Mouse (Mus musculus): ENCODE measurements around the gene Cd4. TPM values are rescaled to one million over a fixed set of nuclear protein-coding genes. Genes with fewer than 3 reads are reported as not detected.

Cd4 gene
- total and polyA plus RNA-seq, 2 experiments from 2014 or later, result 0.05 to 0.13 TPM

- Histone ChIP-seq H3K4me3 (ENCODE audit: low read length) (no peak overlapping the region), H3K27me3 (ENCODE audit: insufficient read depth, low read length) (no peaks in the 10 kb centered on the region), H3K27ac (peak overlapping the region; percentile 97), H3K4me2 (ENCODE audit: low read depth, low read length) (peak overlapping the region; percentile 81), H3K9ac (replicated peaks; ENCODE audit: low read length) (peak overlapping the region; percentile 91), H3K36me3 (ENCODE audit: insufficient read depth, low read length) (no peaks in the 10 kb centered on the region), H3K4me1 (ENCODE audit: insufficient read depth, low read length) (peaks cover 38% of the 10 kb centered on the region), H3K9me3 (ENCODE audit: low read length) (no peaks in the 10 kb centered on the region)
- WGBS, result 67% methylated on average over 19 of the region's 19 CpGs
- DNase-seq (ENCODE audit: low spot score), result peak; percentile 15
- TF ChIP-seq CTCF (IDR thresholded peaks at IDR 0.05; ENCODE audit: low read depth), result no peak
- no peak for ATAC-seq
Observed at GRCm38 (mm10) chr6:124861266-124861665, 26.8 kb downstream of the Cd4 start.

DNA sequence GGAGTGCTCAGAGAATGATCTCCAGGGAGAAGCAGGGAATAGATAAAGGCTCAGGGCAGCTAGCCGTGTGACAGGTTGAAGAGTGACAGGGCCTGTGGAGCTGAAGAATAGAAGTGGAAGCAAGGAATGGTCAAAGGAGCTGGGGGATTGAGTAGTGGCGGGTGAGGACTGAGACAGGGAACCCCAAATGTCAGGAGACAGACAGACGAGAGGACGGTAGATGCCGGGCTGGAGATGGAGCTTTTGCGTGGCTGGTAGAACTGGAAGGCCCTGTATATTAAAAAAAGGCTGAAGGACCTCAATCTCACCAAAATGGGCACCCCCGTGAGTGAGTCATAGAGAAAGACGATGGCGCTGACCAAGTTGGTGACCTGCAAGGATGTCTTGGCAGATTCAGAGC lies 27.5 kb downstream of the Cd4 start:
- DNase-seq (ENCODE audit: low spot score) (no peak), ATAC-seq (no peak)
- no peaks in the 10 kb centered on the region for H3K9me3 ChIP-seq (ENCODE audit: low read length)
- no peak overlapping the region for H3K4me2 ChIP-seq (ENCODE audit: low read depth, low read length)
- TF ChIP-seq CTCF (IDR thresholded peaks at IDR 0.05; ENCODE audit: low read depth), result no peak
- no peaks in the 10 kb centered on the region for H3K36me3 ChIP-seq (ENCODE audit: insufficient read depth, low read length)
- H3K9ac ChIP-seq (replicated peaks; ENCODE audit: low read length), result no peak overlapping the region
- H3K27ac ChIP-seq, result peak overlapping the region; percentile 97; the same call in 1 of the 2 replicates
- no peak overlapping the region for H3K4me3 ChIP-seq (ENCODE audit: low read length)
- H3K27me3 ChIP-seq (ENCODE audit: insufficient read depth, low read length), result no peaks in the 10 kb centered on the region
- peaks cover 31% of the 10 kb centered on the region for H3K4me1 ChIP-seq (ENCODE audit: insufficient read depth, low read length)
- 73% methylated on average over 9 of the region's 9 CpGs for WGBS

DNA sequence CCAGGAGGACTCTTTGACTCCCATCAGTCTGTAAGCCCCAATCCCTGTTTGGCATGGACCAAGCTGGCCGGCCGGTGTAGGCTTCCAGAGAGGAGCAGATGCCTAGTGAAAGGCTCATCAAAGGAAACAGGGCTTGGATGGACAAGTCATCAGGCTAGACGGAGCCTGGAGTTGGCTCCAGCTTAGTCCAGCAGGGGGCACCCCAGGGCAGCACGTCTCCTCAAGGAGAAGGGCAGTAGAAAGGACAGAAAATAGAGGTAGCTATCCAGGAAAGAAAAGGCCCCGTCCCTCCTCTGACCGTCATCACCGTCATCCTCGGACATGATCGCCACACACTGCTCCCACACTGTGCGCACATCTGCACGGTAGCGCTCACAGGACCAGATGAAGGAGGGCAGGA lies 28.3 kb downstream of the Cd4 start:
- Histone ChIP-seq H3K4me1 (ENCODE audit: insufficient read depth, low read length) (peaks cover 24% of the 10 kb centered on the region), H3K9me3 (ENCODE audit: low read length) (no peaks in the 10 kb centered on the region), H3K9ac (replicated peaks; ENCODE audit: low read length) (no peak overlapping the region), H3K4me3 (ENCODE audit: low read length) (no peak overlapping the region), H3K36me3 (ENCODE audit: insufficient read depth, low read length) (no peaks in the 10 kb centered on the region), H3K4me2 (ENCODE audit: low read depth, low read length) (no peak overlapping the region), H3K27me3 (ENCODE audit: insufficient read depth, low read length) (no peaks in the 10 kb centered on the region), H3K27ac (peak overlapping the region; percentile 42)
- WGBS, result 6% methylated on average over 12 of the region's 12 CpGs
- ATAC-seq (peak; percentile 8), DNase-seq (ENCODE audit: low spot score) (peak; percentile 90)
- peak; percentile 91 for TF ChIP-seq CTCF (IDR thresholded peaks at IDR 0.05; ENCODE audit: low read depth)

DNA sequence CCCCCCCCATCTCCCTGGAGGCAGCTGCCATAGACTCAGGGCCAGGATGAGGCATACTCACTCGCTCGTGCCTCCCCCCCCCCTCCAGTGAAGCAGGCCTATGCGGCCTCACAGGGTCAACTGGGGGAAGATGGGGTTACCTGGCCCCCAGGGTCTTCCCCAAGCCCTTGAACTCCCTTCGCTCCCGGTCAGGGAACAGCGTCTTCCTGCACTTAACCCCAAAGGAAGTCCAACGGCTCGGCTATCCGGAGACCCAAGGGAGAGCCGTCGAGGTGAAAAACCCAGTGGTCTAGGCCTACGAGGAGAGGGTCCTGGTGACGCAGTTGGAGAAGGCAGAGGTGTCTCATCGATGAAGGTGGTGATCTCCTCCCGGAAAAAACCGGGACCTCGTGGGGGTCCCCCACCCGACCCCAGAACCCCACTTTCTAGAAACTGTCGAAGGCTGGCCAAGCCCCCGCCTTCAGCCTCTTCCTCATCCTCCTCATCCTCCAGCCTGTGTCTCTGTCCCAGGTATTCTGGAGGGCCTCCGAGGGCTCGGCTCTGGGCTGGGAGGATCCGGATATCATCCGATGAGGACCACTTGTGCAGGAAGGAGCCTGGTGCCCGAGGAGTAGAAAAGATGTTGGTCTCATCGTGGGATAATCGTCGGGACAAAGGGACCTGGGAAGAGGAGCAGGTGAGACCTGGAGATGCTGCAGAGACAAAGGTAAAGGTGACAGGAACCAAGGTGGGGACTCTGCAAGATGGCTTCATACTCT lies 29.3 kb downstream of the Cd4 start:
- Histone ChIP-seq H3K4me2 (ENCODE audit: low read depth, low read length) (no peak overlapping the region), H3K27ac (peak overlapping the region; percentile 98; the same call in 1 of the 2 replicates), H3K9ac (replicated peaks; ENCODE audit: low read length) (peak overlapping the region; percentile 21; the same call in 1 of the 2 replicates), H3K4me3 (ENCODE audit: low read length) (no peak overlapping the region), H3K4me1 (ENCODE audit: insufficient read depth, low read length) (peaks cover 23% of the 10 kb centered on the region), H3K9me3 (ENCODE audit: low read length) (no peaks in the 10 kb centered on the region), H3K36me3 (ENCODE audit: insufficient read depth, low read length) (no peaks in the 10 kb centered on the region), H3K27me3 (ENCODE audit: insufficient read depth, low read length) (no peaks in the 10 kb centered on the region)
- ATAC-seq (no peak), DNase-seq (ENCODE audit: low spot score) (no peak)
- WGBS, result 80% methylated on average over 28 of the region's 28 CpGs
- no peak for TF ChIP-seq CTCF (IDR thresholded peaks at IDR 0.05; ENCODE audit: low read depth)

GRCm38 (mm10) chr6:124857840-124858530 lies 30.0 kb downstream of the Cd4 start:
- H3K4me3 ChIP-seq (ENCODE audit: low read length), result peak overlapping the region; percentile 70
- no peaks in the 10 kb centered on the region for H3K9me3 ChIP-seq (ENCODE audit: low read length)
- no peaks in the 10 kb centered on the region for H3K27me3 ChIP-seq (ENCODE audit: insufficient read depth, low read length)
- H3K4me1 ChIP-seq (ENCODE audit: insufficient read depth, low read length), result peaks cover 20% of the 10 kb centered on the region
- ATAC-seq (no peak), DNase-seq (ENCODE audit: low spot score) (no peak)
- H3K4me2 ChIP-seq (ENCODE audit: low read depth, low read length), result peak overlapping the region; percentile 93
- WGBS, result 23% methylated on average over 26 of the region's 26 CpGs
- no peaks in the 10 kb centered on the region for H3K36me3 ChIP-seq (ENCODE audit: insufficient read depth, low read length)
- peak overlapping the region; percentile 98 for H3K27ac ChIP-seq
- no peak for TF ChIP-seq CTCF (IDR thresholded peaks at IDR 0.05; ENCODE audit: low read depth)
- peak overlapping the region; percentile 21; the same call in 1 of the 2 replicates for H3K9ac ChIP-seq (replicated peaks; ENCODE audit: low read length)

DNA sequence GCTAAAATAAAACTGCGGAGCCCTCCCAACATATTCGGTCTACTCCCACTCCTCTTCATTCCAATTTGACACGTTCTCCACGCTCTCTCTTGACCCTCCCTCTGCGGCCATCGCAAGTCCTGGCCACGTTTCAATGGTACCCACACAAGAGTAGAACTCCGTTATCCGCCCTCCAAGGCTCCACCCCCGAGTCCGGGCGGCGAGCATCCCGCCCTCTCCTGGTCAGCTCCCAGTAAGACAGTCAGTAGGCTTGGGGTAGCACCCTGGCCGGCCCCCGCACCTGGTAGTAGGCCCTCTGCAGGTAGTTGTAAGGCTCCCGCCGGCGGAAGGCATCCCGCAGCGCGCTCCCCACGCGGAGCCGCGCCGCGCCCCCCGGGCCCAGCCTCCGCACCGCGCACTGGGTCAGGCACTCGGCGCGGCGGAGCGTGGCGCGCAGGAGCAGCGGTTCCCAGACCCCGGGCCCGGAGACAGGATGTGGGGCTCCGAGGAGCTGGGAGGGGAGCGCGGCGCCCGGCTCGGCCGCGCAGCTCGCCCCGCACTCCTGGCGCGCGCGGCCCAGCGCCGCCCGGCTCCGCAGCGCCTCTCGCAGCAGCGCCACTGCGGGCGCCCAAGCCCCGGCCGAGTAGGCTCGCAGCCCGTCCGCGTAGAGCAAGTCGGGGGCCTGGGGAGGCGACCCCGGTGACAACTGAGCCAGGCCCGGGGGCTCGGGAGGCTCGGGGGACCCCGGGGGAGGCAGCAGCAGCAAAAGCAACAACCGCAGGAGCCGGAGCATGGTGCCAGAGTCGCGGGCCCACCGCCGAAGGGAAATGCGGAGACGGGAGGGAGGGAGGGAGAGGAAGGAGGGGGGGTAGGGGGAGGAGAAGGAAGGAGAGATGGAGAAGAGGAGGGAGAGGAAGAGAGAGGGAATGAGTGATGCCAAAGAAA lies 30.8 kb downstream of the Cd4 start, which contains the start of gene P3h3:
Gene P3h3 (minus strand): TSS at position 837 of the 924 bp plus-strand sequence.
- Histone ChIP-seq H3K27ac (peak within 1 kb of the TSS; percentile 98), H3K9ac (replicated peaks; ENCODE audit: low read length) (peak within 1 kb of the TSS; percentile 92), H3K9me3 (ENCODE audit: low read length) (no peaks in the 10 kb centered on the region), H3K4me1 (ENCODE audit: insufficient read depth, low read length) (peaks cover 13% of the 10 kb centered on the region), H3K27me3 (ENCODE audit: insufficient read depth, low read length) (no peaks in the 10 kb centered on the region), H3K36me3 (ENCODE audit: insufficient read depth, low read length) (no peaks in the 10 kb centered on the region), H3K4me3 (ENCODE audit: low read length) (peak within 1 kb of the TSS; percentile 70), H3K4me2 (ENCODE audit: low read depth, low read length) (peak within 1 kb of the TSS; percentile 93)
- under 1% methylated on average over 83 of the region's 86 CpGs for WGBS
- DNase-seq (ENCODE audit: low spot score), result peak; percentile 93
- peak; percentile 81 for TF ChIP-seq CTCF (IDR thresholded peaks at IDR 0.05; ENCODE audit: low read depth)
- peak; percentile 88 for ATAC-seq
